Mouse (Mus musculus): ENCODE data around the gene Cacna2d2. TPM values are rescaled to one million over a fixed set of nuclear protein-coding genes. Genes with fewer than 3 reads are reported as not detected.
A peak's percentile ranks its signal among the peaks of the same experiment; 100 is the strongest.

The Cacna2d2 gene
- polyA plus RNA-seq, 1 experiment from 2014 or later = 1.3 TPM

GRCm38 (mm10) chr9:107480477-107481069 lies 81.2 kb downstream of the Cacna2d2 start:
- Histone ChIP-seq H3K27ac (ENCODE audit: low read depth, low read length) (no peak overlapping the region), H3K4me1 (ENCODE audit: control insufficient read depth, insufficient read depth, low read length) (peaks cover 27% of the 10 kb centered on the region), H3K36me3 (ENCODE audit: control insufficient read depth, insufficient read depth, low read length) (no peaks in the 10 kb centered on the region), H3K9ac (ENCODE audit: low read length) (0 out of 2 replicates have a peak overlapping the region, but pooled peaks have one; percentile 17), H3K9me3 (ENCODE audit: control insufficient read depth, low read length) (no peaks in the 10 kb centered on the region), H3K27me3 (ENCODE audit: control insufficient read depth, insufficient read depth, low read length) (no peaks in the 10 kb centered on the region; the same call in 1 of the 2 replicates), H3K4me3 (ENCODE audit: low read depth, low read length) (no peak overlapping the region), H3K4me2 (no peak overlapping the region; the same call in 1 of the 2 replicates)
- peak; percentile 25; the same call in 1 of the 2 replicates for ATAC-seq (ENCODE audit: low FRiP score)
- WGBS = 5% methylated on average over 9 of the region's 9 CpGs
- DNase-seq (ENCODE audit: low spot score, missing footprints) = peak; percentile 94

- Histone ChIP-seq H3K27ac (ENCODE audit: low read depth, low read length) (no peak overlapping the region), H3K4me3 (ENCODE audit: low read depth, low read length) (no peak overlapping the region), H3K9me3 (ENCODE audit: control insufficient read depth, low read length) (no peaks in the 10 kb centered on the region), H3K9ac (ENCODE audit: low read length) (no peak overlapping the region), H3K4me2 (no peak overlapping the region), H3K27me3 (ENCODE audit: control insufficient read depth, insufficient read depth, low read length) (no peaks in the 10 kb centered on the region; the same call in 1 of the 2 replicates), H3K4me1 (ENCODE audit: control insufficient read depth, insufficient read depth, low read length) (peaks cover 32% of the 10 kb centered on the region), H3K36me3 (ENCODE audit: control insufficient read depth, insufficient read depth, low read length) (no peaks in the 10 kb centered on the region)
- WGBS = 24% methylated on average over 16 of the region's 16 CpGs
- no peak for ATAC-seq (ENCODE audit: low FRiP score)
- DNase-seq (ENCODE audit: low spot score, missing footprints) = no peak
These were observed 81.9 kb downstream of the Cacna2d2 start for GRCm38 (mm10) chr9:107481340-107481739.

- Histone ChIP-seq H3K27me3 (ENCODE audit: control insufficient read depth, insufficient read depth, low read length) (no peaks in the 10 kb centered on the region; the same call in 1 of the 2 replicates), H3K4me2 (no peak overlapping the region), H3K27ac (ENCODE audit: low read depth, low read length) (no peak overlapping the region), H3K4me1 (ENCODE audit: control insufficient read depth, insufficient read depth, low read length) (peaks cover 32% of the 10 kb centered on the region), H3K9ac (ENCODE audit: low read length) (no peak overlapping the region), H3K9me3 (ENCODE audit: control insufficient read depth, low read length) (no peaks in the 10 kb centered on the region), H3K36me3 (ENCODE audit: control insufficient read depth, insufficient read depth, low read length) (no peaks in the 10 kb centered on the region), H3K4me3 (ENCODE audit: low read depth, low read length) (no peak overlapping the region)
- WGBS = 95% methylated on average over 9 of the region's 9 CpGs
- no peak for ATAC-seq (ENCODE audit: low FRiP score)
- no peak for DNase-seq (ENCODE audit: low spot score, missing footprints)
These were observed 82.6 kb downstream of the Cacna2d2 start for GRCm38 (mm10) chr9:107482004-107482403.

GRCm38 (mm10) chr9:107482770-107483169 lies 83.4 kb downstream of the Cacna2d2 start:
- no peaks in the 10 kb centered on the region for H3K36me3 ChIP-seq (ENCODE audit: control insufficient read depth, insufficient read depth, low read length)
- H3K9me3 ChIP-seq (ENCODE audit: control insufficient read depth, low read length) = no peaks in the 10 kb centered on the region
- H3K4me1 ChIP-seq (ENCODE audit: control insufficient read depth, insufficient read depth, low read length) = peaks cover 32% of the 10 kb centered on the region
- no peak overlapping the region for H3K9ac ChIP-seq (ENCODE audit: low read length)
- H3K27me3 ChIP-seq (ENCODE audit: control insufficient read depth, insufficient read depth, low read length) = no peaks in the 10 kb centered on the region; the same call in 1 of the 2 replicates
- no peak overlapping the region for H3K27ac ChIP-seq (ENCODE audit: low read depth, low read length)
- no peak overlapping the region for H3K4me3 ChIP-seq (ENCODE audit: low read depth, low read length)
- WGBS = 91% methylated on average over 4 of the region's 4 CpGs
- DNase-seq (ENCODE audit: low spot score, missing footprints) (no peak), ATAC-seq (ENCODE audit: low FRiP score) (no peak)
- no peak overlapping the region for H3K4me2 ChIP-seq

GRCm38 (mm10) chr9:107483714-107484113 lies 84.3 kb downstream of the Cacna2d2 start:
- Histone ChIP-seq H3K4me1 (ENCODE audit: control insufficient read depth, insufficient read depth, low read length) (peaks cover 32% of the 10 kb centered on the region), H3K9ac (ENCODE audit: low read length) (no peak overlapping the region), H3K9me3 (ENCODE audit: control insufficient read depth, low read length) (no peaks in the 10 kb centered on the region), H3K36me3 (ENCODE audit: control insufficient read depth, insufficient read depth, low read length) (no peaks in the 10 kb centered on the region), H3K4me2 (no peak overlapping the region), H3K27ac (ENCODE audit: low read depth, low read length) (no peak overlapping the region), H3K4me3 (ENCODE audit: low read depth, low read length) (no peak overlapping the region), H3K27me3 (ENCODE audit: control insufficient read depth, insufficient read depth, low read length) (no peaks in the 10 kb centered on the region; the same call in 1 of the 2 replicates)
- WGBS = 95% methylated on average over 5 of the region's 5 CpGs
- ATAC-seq (ENCODE audit: low FRiP score) (no peak), DNase-seq (ENCODE audit: low spot score, missing footprints) (no peak)

DNA sequence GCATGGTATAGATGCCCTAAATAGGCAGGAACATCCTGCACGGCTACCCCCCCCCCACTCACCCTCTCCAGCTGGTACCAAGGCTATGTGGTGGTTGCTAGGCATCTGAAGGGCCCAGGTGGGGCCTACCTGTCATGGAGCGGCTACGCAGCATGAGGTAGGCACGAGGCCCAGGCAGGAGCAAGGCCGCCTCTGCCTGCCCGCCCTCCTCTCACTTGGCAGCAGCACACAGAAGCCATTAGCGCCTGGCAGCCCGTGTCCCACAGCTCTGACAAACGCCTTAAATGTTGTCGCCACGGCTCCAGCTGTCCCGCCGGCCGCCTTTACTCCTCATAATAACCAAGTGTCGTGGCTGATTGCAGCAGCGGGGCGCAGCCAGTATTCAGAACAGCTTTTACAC lies 84.9 kb downstream of the Cacna2d2 start:
- DNase-seq (ENCODE audit: low spot score, missing footprints) (no peak), ATAC-seq (ENCODE audit: low FRiP score) (no peak)
- Histone ChIP-seq H3K27me3 (ENCODE audit: control insufficient read depth, insufficient read depth, low read length) (no peaks in the 10 kb centered on the region; the same call in 1 of the 2 replicates), H3K4me3 (ENCODE audit: low read depth, low read length) (no peak overlapping the region), H3K4me2 (no peak overlapping the region), H3K27ac (ENCODE audit: low read depth, low read length) (no peak overlapping the region), H3K36me3 (ENCODE audit: control insufficient read depth, insufficient read depth, low read length) (no peaks in the 10 kb centered on the region), H3K4me1 (ENCODE audit: control insufficient read depth, insufficient read depth, low read length) (peaks cover 28% of the 10 kb centered on the region), H3K9me3 (ENCODE audit: control insufficient read depth, low read length) (no peaks in the 10 kb centered on the region), H3K9ac (ENCODE audit: low read length) (no peak overlapping the region)
- WGBS = 81% methylated on average over 17 of the region's 17 CpGs

- Histone ChIP-seq H3K9me3 (ENCODE audit: control insufficient read depth, low read length) (no peaks in the 10 kb centered on the region), H3K4me1 (ENCODE audit: control insufficient read depth, insufficient read depth, low read length) (peaks cover 24% of the 10 kb centered on the region), H3K27ac (ENCODE audit: low read depth, low read length) (no peak overlapping the region), H3K4me2 (no peak overlapping the region), H3K36me3 (ENCODE audit: control insufficient read depth, insufficient read depth, low read length) (no peaks in the 10 kb centered on the region), H3K27me3 (ENCODE audit: control insufficient read depth, insufficient read depth, low read length) (no peaks in the 10 kb centered on the region; the same call in 1 of the 2 replicates), H3K4me3 (ENCODE audit: low read depth, low read length) (no peak overlapping the region), H3K9ac (ENCODE audit: low read length) (no peak overlapping the region)
- DNase-seq (ENCODE audit: low spot score, missing footprints) = no peak
- WGBS = 87% methylated on average over 6 of the region's 6 CpGs
- no peak for ATAC-seq (ENCODE audit: low FRiP score)
These were observed 85.4 kb downstream of the Cacna2d2 start for GRCm38 (mm10) chr9:107484766-107485165.

DNA sequence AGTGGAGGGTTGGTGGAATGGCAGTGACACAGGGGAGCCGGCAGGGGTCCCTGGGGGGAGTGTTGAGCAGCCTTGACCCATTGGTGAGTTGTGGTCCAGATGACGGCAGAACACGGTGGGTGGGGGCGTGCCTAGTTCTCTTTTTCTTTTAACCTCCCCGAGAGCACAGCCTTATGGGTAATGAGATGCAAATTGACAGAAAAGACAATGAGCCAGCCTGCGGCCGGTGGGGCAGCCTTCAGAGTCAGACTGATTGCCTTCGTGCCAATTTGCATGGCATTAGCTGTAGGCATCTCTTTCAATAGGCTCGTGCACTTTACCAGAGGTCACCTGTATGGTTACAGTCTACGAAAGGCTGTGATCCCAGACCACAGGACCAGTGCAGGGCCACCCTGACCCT lies 86.7 kb downstream of the Cacna2d2 start:
- Histone ChIP-seq H3K27ac (ENCODE audit: low read depth, low read length) (no peak overlapping the region), H3K4me1 (ENCODE audit: control insufficient read depth, insufficient read depth, low read length) (peaks cover 11% of the 10 kb centered on the region), H3K9ac (ENCODE audit: low read length) (no peak overlapping the region), H3K4me3 (ENCODE audit: low read depth, low read length) (no peak overlapping the region), H3K27me3 (ENCODE audit: control insufficient read depth, insufficient read depth, low read length) (no peaks in the 10 kb centered on the region; the same call in 1 of the 2 replicates), H3K36me3 (ENCODE audit: control insufficient read depth, insufficient read depth, low read length) (no peaks in the 10 kb centered on the region), H3K9me3 (ENCODE audit: control insufficient read depth, low read length) (no peaks in the 10 kb centered on the region), H3K4me2 (no peak overlapping the region)
- 61% methylated on average over 10 of the region's 10 CpGs for WGBS
- no peak for ATAC-seq (ENCODE audit: low FRiP score)
- DNase-seq (ENCODE audit: low spot score, missing footprints) = no peak

GRCm38 (mm10) chr9:107486507-107487225 lies 87.3 kb downstream of the Cacna2d2 start:
- Histone ChIP-seq H3K36me3 (ENCODE audit: control insufficient read depth, insufficient read depth, low read length) (no peaks in the 10 kb centered on the region), H3K27ac (ENCODE audit: low read depth, low read length) (no peak overlapping the region), H3K9me3 (ENCODE audit: control insufficient read depth, low read length) (no peaks in the 10 kb centered on the region), H3K9ac (ENCODE audit: low read length) (no peak overlapping the region), H3K4me1 (ENCODE audit: control insufficient read depth, insufficient read depth, low read length) (peaks cover 7% of the 10 kb centered on the region), H3K27me3 (ENCODE audit: control insufficient read depth, insufficient read depth, low read length) (no peaks in the 10 kb centered on the region; the same call in 1 of the 2 replicates), H3K4me3 (ENCODE audit: low read depth, low read length) (no peak overlapping the region), H3K4me2 (no peak overlapping the region)
- WGBS = 72% methylated on average over 6 of the region's 6 CpGs
- ATAC-seq (ENCODE audit: low FRiP score) (no peak), DNase-seq (ENCODE audit: low spot score, missing footprints) (no peak)

Measured in midbrain, embryonic 11.5 days (tissue).